Mouse (Mus musculus): ENCODE results near the gene Cd68. TPM values are rescaled to one million over a fixed set of nuclear protein-coding genes. Genes with fewer than 3 reads are reported as not detected.

The Cd68 gene
- total and polyA plus RNA-seq, 3 experiments: 2.3 to 6.1 TPM; not detected in 1

Other genes with a start within 250 kb of the Cd68 start
Only the 20 nearest of the 34 such genes appear.
- 0.73 and 1.1 TPM in 2 replicates for gene Dnah2, start 117.0 kb downstream of the Cd68 start, total RNA-seq (2014; fragmentation: Nextera tagmentation)
- 2.6 and 3.2 TPM in 2 replicates for gene Dnah2, start 117.0 kb downstream of the Cd68 start, total RNA-seq (2017)
- gene Dnah2, start 117.0 kb downstream of the Cd68 start, polyA plus RNA-seq (2012): 0.06 and 0.13 TPM in 2 replicates
- gene Efnb3, start 105.9 kb downstream of the Cd68 start, total RNA-seq (2014; fragmentation: Nextera tagmentation): 0.29 and 0.68 TPM in 2 replicates
- gene Efnb3, start 105.9 kb downstream of the Cd68 start, total RNA-seq (2017): 0.27 and 0.29 TPM in 2 replicates
- 0.36 and 0.56 TPM in 2 replicates for gene Efnb3, start 105.9 kb downstream of the Cd68 start, polyA plus RNA-seq (2012)
- gene Wrap53, start 85.9 kb downstream of the Cd68 start, total RNA-seq (2014; fragmentation: Nextera tagmentation): 20.5 and 26.1 TPM in 2 replicates
- 9.6 and 9.8 TPM in 2 replicates for gene Wrap53, start 85.9 kb downstream of the Cd68 start, total RNA-seq (2017)
- 15.7 and 22.0 TPM in 2 replicates for gene Wrap53, start 85.9 kb downstream of the Cd68 start, polyA plus RNA-seq (2012)
- gene Trp53, start 85.8 kb downstream of the Cd68 start, total RNA-seq (2014; fragmentation: Nextera tagmentation): 228 and 271 TPM in 2 replicates
- 52.1 and 57.4 TPM in 2 replicates for gene Trp53, start 85.8 kb downstream of the Cd68 start, total RNA-seq (2017)
- 141 and 175 TPM in 2 replicates for gene Trp53, start 85.8 kb downstream of the Cd68 start, polyA plus RNA-seq (2012)
- gene Atp1b2, start 60.2 kb downstream of the Cd68 start, total RNA-seq (2014; fragmentation: Nextera tagmentation): 84.5 and 116 TPM in 2 replicates
- 3.6 and 4.8 TPM in 2 replicates for gene Atp1b2, start 60.2 kb downstream of the Cd68 start, total RNA-seq (2017)
- gene Atp1b2, start 60.2 kb downstream of the Cd68 start, polyA plus RNA-seq (2012): 50.0 and 54.6 TPM in 2 replicates
- not detected in 2 replicates for gene Shbg, start 48.2 kb downstream of the Cd68 start, total RNA-seq (2014; fragmentation: Nextera tagmentation)
- not detected in 2 replicates for gene Shbg, start 48.2 kb downstream of the Cd68 start, total RNA-seq (2017)
- not detected in 2 replicates for gene Shbg, start 48.2 kb downstream of the Cd68 start, polyA plus RNA-seq (2012)
- gene Sat2, start 44.1 kb downstream of the Cd68 start, total RNA-seq (2014; fragmentation: Nextera tagmentation): 2.4 and 7.3 TPM in 2 replicates
- gene Sat2, start 44.1 kb downstream of the Cd68 start, total RNA-seq (2017): 1.5 and 2.6 TPM in 2 replicates
- 0.09 TPM in 1 of 2 replicates, not detected in the other for gene Sat2, start 44.1 kb downstream of the Cd68 start, polyA plus RNA-seq (2012)
- 90.1 and 92.9 TPM in 2 replicates for gene Fxr2, start 33.2 kb downstream of the Cd68 start, total RNA-seq (2014; fragmentation: Nextera tagmentation)
- gene Fxr2, start 33.2 kb downstream of the Cd68 start, total RNA-seq (2017): 44.9 and 53.6 TPM in 2 replicates
- gene Fxr2, start 33.2 kb downstream of the Cd68 start, polyA plus RNA-seq (2012): 77.8 and 82.4 TPM in 2 replicates
- 2.1 TPM in 1 of 2 replicates, not detected in the other for gene Sox15, start 10.8 kb downstream of the Cd68 start, total RNA-seq (2014; fragmentation: Nextera tagmentation)
- 0.17 TPM in 1 of 2 replicates, not detected in the other for gene Sox15, start 10.8 kb downstream of the Cd68 start, total RNA-seq (2017)
- 0.20 and 0.36 TPM in 2 replicates for gene Sox15, start 10.8 kb downstream of the Cd68 start, polyA plus RNA-seq (2012)
- 27.0 and 31.1 TPM in 2 replicates for gene Mpdu1, start 3.5 kb downstream of the Cd68 start, total RNA-seq (2014; fragmentation: Nextera tagmentation)
- gene Mpdu1, start 3.5 kb downstream of the Cd68 start, total RNA-seq (2017): 43.4 and 63.6 TPM in 2 replicates
- gene Mpdu1, start 3.5 kb downstream of the Cd68 start, polyA plus RNA-seq (2012): 22.7 and 24.9 TPM in 2 replicates
- gene Eif4a1, start 6.3 kb upstream of the Cd68 start, total RNA-seq (2014; fragmentation: Nextera tagmentation): 986 and 993 TPM in 2 replicates
- gene Eif4a1, start 6.3 kb upstream of the Cd68 start, total RNA-seq (2017): 986 and 1,008 TPM in 2 replicates
- gene Eif4a1, start 6.3 kb upstream of the Cd68 start, polyA plus RNA-seq (2012): 197 and 231 TPM in 2 replicates
- gene Senp3, start 15.9 kb upstream of the Cd68 start, total RNA-seq (2014; fragmentation: Nextera tagmentation): 111 and 128 TPM in 2 replicates
- 107 and 111 TPM in 2 replicates for gene Senp3, start 15.9 kb upstream of the Cd68 start, total RNA-seq (2017)
- 125 and 142 TPM in 2 replicates for gene Senp3, start 15.9 kb upstream of the Cd68 start, polyA plus RNA-seq (2012)
- not detected in 2 replicates for gene Tnfsf13, start 19.6 kb upstream of the Cd68 start, total RNA-seq (2014; fragmentation: Nextera tagmentation)
- not detected in 2 replicates for gene Tnfsf13, start 19.6 kb upstream of the Cd68 start, total RNA-seq (2017)
- not detected in 2 replicates for gene Tnfsf13, start 19.6 kb upstream of the Cd68 start, polyA plus RNA-seq (2012)
- not detected in 2 replicates for gene Tnfsf12, start 29.7 kb upstream of the Cd68 start, total RNA-seq (2014; fragmentation: Nextera tagmentation)
- not detected in 2 replicates for gene Tnfsf12, start 29.7 kb upstream of the Cd68 start, total RNA-seq (2017)
- gene Tnfsf12, start 29.7 kb upstream of the Cd68 start, polyA plus RNA-seq (2012): not detected in 2 replicates
- gene Tnfsfm13, start 29.9 kb upstream of the Cd68 start, total RNA-seq (2014; fragmentation: Nextera tagmentation): not detected in 2 replicates
- not detected in 2 replicates for gene Tnfsfm13, start 29.9 kb upstream of the Cd68 start, total RNA-seq (2017)
- not detected in 2 replicates for gene Tnfsfm13, start 29.9 kb upstream of the Cd68 start, polyA plus RNA-seq (2012)
- 192 and 251 TPM in 2 replicates for gene Polr2a, start 92.5 kb upstream of the Cd68 start, total RNA-seq (2014; fragmentation: Nextera tagmentation)
- 21.3 and 26.2 TPM in 2 replicates for gene Polr2a, start 92.5 kb upstream of the Cd68 start, total RNA-seq (2017)
- 116 and 119 TPM in 2 replicates for gene Polr2a, start 92.5 kb upstream of the Cd68 start, polyA plus RNA-seq (2012)
- gene Slc35g3, start 95.8 kb upstream of the Cd68 start, total RNA-seq (2014; fragmentation: Nextera tagmentation): 1.1 TPM in 1 of 2 replicates, not detected in the other
- 0.27 TPM in 1 of 2 replicates, not detected in the other for gene Slc35g3, start 95.8 kb upstream of the Cd68 start, total RNA-seq (2017)
- 0.18 TPM in 2 replicates for gene Slc35g3, start 95.8 kb upstream of the Cd68 start, polyA plus RNA-seq (2012)
- 18.4 and 19.0 TPM in 2 replicates for gene Zbtb4, start 99.8 kb upstream of the Cd68 start, total RNA-seq (2014; fragmentation: Nextera tagmentation)
- 5.6 and 8.6 TPM in 2 replicates for gene Zbtb4, start 99.8 kb upstream of the Cd68 start, total RNA-seq (2017)
- gene Zbtb4, start 99.8 kb upstream of the Cd68 start, polyA plus RNA-seq (2012): 13.0 and 13.4 TPM in 2 replicates
- 2.3 and 2.8 TPM in 2 replicates for gene Chrnb1, start 129.8 kb upstream of the Cd68 start, total RNA-seq (2014; fragmentation: Nextera tagmentation)
- 1.1 and 1.2 TPM in 2 replicates for gene Chrnb1, start 129.8 kb upstream of the Cd68 start, total RNA-seq (2017)
- 0.39 and 0.50 TPM in 2 replicates for gene Chrnb1, start 129.8 kb upstream of the Cd68 start, polyA plus RNA-seq (2012)
- 24.9 and 28.9 TPM in 2 replicates for gene Fgf11, start 135.7 kb upstream of the Cd68 start, total RNA-seq (2014; fragmentation: Nextera tagmentation)
- gene Fgf11, start 135.7 kb upstream of the Cd68 start, total RNA-seq (2017): 3.6 and 4.2 TPM in 2 replicates
- 7.7 and 8.6 TPM in 2 replicates for gene Fgf11, start 135.7 kb upstream of the Cd68 start, polyA plus RNA-seq (2012)

All from G1E (cell line).